Mouse (Mus musculus) retina, embryonic 14.5 days (tissue): ENCODE measurements around the gene Snrpa.

Source experiments
- DNase-seq: peaks from one replicate; pipeline ENCODE4 v3.0.0-alpha.2; 2015; ENCODE audit warnings: low spot score

Snrpa gene

DNA sequence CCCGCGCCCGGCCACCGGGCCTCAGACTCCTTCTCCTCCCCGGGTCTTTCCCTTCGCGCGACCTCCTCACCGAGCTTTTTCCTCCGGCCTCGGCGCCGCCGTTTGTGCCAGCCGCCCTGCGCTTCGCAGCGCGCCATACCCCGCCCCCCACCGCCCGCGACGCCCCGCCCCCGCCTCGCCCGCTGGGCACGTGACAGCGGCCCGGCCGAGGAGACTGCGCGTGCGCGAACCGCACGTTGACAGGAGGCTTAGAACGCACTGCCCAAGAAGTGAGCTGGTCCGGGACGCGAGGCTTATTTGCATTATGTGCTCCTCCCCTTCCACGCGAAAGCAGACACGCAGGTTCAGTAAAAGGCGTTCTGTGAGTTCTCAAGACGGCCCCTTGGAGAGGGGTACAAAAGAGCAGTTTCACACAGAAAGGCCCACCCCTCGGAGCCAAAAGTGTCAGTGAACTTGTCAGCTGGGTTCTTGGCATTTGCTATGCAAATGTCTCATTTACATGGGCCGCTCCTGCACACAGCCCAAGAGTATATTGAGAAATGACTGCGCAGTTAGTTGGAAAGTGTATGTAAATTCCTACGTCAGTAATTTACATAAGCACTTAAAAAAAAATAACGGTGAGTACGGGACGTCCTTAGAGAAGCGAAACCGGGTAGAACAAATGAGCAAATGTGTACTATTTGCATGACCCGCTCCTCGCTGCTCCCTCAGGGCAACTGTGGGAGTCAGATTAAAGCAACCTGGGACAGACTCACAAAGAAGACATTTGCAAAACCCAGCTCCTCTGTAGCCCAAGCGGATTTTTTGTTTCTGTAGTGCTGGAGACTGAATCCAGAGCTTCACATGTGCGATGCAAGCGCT, 29.2 kb downstream of the Snrpa start, which contains the start of gene Egln2:
Egln2 (minus strand) TSS at position 189 of the 861 bp plus-strand sequence.
- DNase-seq: peak; percentile 94

DNA sequence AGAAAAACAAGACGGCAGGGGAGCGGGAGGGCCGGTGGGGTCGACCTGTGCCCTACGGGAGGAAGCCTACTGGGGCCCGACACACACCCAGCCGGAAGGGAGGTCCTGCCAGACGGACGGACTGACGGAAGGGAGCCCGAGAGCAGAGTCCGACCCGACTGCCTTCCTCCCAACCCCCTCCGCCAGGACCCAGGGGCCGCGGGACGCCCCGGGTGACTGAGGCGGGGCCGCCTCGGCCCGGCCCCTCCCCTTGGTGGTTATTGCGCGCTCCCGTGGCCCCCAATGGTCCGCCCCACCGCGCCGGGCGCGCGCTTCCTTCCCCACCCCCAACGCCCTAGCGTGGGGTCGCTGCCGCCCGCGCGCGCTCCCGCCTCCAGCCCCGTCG, 29.9 kb downstream of the Snrpa start:
- DNase-seq: peak; percentile 86

- DNase-seq: no peak
Observed at GRCm38 (mm10) chr7:27165696-27166095, 30.4 kb downstream of the Snrpa start.

DNA sequence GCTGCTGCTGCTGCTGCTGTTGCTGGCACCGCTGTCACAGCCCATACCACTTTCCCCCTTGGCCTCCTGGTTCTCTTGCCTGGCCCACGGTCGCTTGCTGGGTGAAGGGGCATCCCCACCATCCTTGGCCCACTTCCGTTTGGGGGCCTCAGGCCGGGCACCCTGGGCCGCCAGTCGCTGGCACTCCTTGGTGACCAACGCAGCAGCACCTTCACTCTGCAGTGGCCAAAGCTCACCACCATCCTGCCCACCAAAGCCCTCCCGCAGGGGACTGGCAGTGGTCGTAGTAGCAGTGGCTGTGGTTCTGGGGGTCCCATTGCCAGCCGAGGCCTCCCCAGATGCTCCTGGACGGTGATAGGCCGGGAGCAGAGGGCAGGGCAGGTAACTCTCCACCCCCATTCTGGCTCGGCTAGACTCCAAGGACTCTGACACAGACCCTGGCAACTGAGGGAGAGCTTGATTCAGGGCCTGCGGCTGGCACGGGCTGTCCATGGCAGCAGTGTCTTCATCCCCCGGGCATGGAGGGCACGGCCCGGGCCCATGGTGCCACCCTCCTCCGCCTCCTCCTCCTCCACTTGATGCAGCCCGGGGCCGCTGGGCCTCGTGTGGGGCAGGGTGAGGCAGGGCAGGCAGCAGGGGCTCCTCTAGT, 30.9 kb downstream of the Snrpa start:
- no peak for DNase-seq

DNA sequence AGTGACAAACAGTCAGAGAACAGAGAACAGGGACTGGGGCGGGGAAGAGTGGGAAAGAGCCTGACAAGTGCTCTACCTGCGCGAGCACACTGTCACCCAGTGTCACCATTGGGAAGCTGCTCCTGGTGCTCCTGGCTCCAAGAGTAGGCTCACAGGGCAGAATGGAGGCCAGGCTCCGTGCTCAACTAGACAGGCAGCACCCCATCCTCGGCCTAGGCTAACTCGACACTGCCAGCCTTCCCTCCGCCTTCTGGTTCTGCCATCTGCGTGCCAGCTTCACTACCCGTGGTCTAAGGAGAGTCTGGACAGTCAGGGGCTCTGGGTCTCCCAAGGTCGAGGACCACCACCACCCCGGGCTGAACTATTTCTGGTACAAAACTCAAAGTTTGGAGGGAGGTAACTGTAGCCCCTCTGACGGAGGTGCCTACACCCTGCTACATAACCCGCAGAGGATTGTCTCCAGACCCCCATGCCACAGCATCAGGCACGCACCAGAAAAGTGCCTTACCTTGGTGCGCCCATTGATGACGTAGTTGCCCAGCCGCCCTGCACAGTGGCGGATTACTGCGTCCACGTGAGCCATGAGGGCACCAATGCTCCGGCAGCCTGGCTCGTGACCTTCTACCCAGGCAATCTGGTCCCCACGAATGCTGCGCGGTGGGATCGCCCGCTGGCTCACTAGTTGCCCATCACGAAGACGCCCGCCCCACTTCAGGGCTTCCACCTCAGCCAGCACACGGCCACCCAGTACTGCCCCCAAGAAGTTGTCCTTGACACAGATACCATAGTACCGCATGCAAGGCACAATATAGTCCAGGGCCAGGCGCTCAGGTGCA, 31.7 kb downstream of the Snrpa start:
- no peak for DNase-seq

DNA sequence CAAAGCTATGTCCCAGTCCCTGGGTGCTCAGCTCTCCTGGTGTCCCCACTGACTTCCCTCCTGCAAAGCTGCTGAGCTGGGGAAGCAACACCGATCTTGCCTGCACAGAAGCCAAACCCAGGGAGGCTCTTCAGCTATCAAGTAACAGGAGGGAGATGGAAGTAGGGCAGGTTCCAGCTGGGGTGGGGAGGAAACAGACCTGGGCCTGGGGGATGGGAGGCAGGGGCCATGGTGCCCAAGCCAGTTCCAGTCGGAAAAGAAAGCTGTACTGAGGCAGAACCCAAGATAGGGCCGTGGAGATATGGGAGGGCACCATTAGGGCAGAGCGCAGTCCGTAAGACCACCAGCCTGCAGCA, 32.6 kb downstream of the Snrpa start:
- DNase-seq: no peak

DNA sequence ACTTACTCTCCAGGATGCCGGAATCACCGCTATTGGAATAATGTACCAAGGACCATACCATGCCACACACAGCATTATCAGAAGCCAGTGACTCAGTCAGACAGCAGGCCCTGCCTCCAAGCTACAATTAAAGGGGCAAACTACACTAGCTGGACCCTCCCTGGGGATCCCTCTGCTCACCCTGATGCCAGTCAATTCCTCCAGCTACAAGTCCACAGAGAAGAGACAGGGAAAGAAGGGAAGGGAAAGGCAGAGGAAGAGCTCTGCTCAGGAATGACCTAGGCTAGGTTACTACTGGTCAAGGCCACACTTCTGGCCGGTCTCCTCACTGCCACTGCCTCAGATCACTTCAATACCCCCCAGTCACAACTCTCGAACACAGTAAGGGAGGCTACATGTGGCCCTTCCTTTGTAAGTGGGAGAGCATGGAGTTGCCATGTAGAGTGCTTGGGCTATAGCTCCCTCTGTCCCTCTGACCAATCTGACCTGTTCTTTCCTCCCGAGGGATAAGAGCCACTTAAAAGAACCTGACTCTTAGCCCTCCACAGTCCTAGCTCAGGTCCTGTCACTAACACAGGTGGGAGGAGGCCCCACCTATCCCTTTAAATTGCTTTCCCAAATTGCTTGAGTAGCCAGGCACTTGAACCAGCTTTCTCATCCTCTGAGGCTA, 33.2 kb downstream of the Snrpa start:
- DNase-seq: no peak

DNA sequence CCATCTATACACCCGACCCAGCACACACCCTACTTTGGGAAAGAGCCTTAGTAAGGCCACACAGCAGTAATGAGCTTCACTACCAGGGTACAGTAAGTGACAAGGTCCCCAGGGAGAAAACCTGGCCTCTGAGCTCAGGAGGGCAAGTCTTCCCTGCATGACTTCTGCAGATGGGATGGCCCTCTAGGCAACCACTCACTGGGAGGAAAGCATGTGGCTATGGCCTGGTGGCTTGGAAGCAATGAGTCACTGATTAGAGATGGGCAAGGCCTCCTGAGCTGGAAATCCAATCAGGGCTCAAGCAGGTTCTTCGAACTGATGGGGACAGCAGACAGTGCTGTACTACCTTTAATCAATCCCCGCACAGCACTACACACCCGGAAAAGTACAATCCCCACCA, 34.3 kb downstream of the Snrpa start:
- DNase-seq: no peak

GRCm38 (mm10) chr7:27160921-27161320, 35.1 kb downstream of the Snrpa start:
- no peak for DNase-seq

GRCm38 (mm10) chr7:27159882-27160281, 36.2 kb downstream of the Snrpa start:
- peak; percentile 90 for DNase-seq

GRCm38 (mm10) chr7:27159256-27159655, 36.8 kb downstream of the Snrpa start:
- DNase-seq: no peak

GRCm38 (mm10) chr7:27158171-27158570, 37.9 kb downstream of the Snrpa start:
- DNase-seq: no peak

DNA sequence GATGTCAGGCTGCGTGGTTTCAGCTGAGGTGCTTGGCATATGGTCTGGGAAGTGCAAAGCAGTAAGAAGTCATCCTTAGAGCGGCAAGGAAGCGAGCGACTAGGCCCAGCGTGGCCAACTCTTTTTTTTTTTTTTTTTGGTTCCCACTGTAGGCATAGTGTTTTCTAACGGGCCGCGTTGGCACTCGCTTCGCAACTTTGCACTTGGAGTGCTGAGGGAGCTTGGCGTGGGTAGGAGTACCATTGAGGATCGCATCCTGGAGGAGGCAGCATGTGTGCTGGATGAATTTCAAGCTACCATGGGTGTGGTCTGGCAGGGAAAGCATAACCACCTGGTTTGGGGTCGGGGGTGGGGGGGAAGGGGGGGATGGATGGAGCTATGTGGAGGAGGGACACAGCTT, 40.1 kb downstream of the Snrpa start:
- DNase-seq: no peak

GRCm38 (mm10) chr7:27153205-27153764, 42.8 kb downstream of the Snrpa start, which contains the start of gene Cyp2t4:
TSS of gene Cyp2t4 (plus strand) at chr7:27153714.
- DNase-seq: no peak
